Mouse (Mus musculus): ENCODE measurements around the gene Cd72.
"Not testable (repeated sequence)": the region's sequence is repeated elsewhere in the genome, so short reads cannot be mapped to it uniquely, and the experiment has no call there.

Cd72 gene

GRCm38 (mm10) chr4:43454041-43454836 is at the start of gene Cd72:
TSS of gene Cd72 (minus strand) at chr4:43454628.
- DNase-seq = no peak

- no peak for DNase-seq
These were observed 49.1 kb upstream of the Cd72 start for GRCm38 (mm10) chr4:43503506-43503905.

- DNase-seq = no peak
These were observed 48.6 kb upstream of the Cd72 start for GRCm38 (mm10) chr4:43503041-43503440.

GRCm38 (mm10) chr4:43499407-43500333 is 45.2 kb upstream of the Cd72 start, which contains the start of gene Arhgef39:
TSS of gene Arhgef39 (minus strand) at chr4:43499695.
- peak; percentile 82 for DNase-seq

- peak; percentile 70 for DNase-seq
These were observed 44.6 kb upstream of the Cd72 start for GRCm38 (mm10) chr4:43498983-43499382.

GRCm38 (mm10) chr4:43497946-43498345 is 43.5 kb upstream of the Cd72 start:
- no peak for DNase-seq

- no peak for DNase-seq
These were observed 43.0 kb upstream of the Cd72 start for GRCm38 (mm10) chr4:43497405-43497804.

GRCm38 (mm10) chr4:43496587-43496986 is 42.2 kb upstream of the Cd72 start:
- no peak for DNase-seq

- DNase-seq = no peak
These were observed 39.4 kb upstream of the Cd72 start for GRCm38 (mm10) chr4:43493846-43494240.

- peak; percentile 99 for DNase-seq
These were observed 38.9 kb upstream of the Cd72 start for GRCm38 (mm10) chr4:43493186-43493845.

- DNase-seq = peak; percentile 90
These were observed 38.4 kb upstream of the Cd72 start, which contains the start of gene Ccdc107 for GRCm38 (mm10) chr4:43492821-43493185. TSS of gene Ccdc107 (plus strand) at chr4:43492900.

GRCm38 (mm10) chr4:43492101-43492820 is 37.8 kb upstream of the Cd72 start:
- no peak for DNase-seq

- no peak for DNase-seq
These were observed 36.4 kb upstream of the Cd72 start for GRCm38 (mm10) chr4:43490801-43491200.

- DNase-seq = no peak
These were observed 35.2 kb upstream of the Cd72 start for GRCm38 (mm10) chr4:43489611-43490010.

GRCm38 (mm10) chr4:43485666-43486065 is 31.2 kb upstream of the Cd72 start:
- not testable (repeated sequence) for DNase-seq

- peak; percentile 83 for DNase-seq
These were observed 29.2 kb upstream of the Cd72 start, which contains the start of gene Sit1 for GRCm38 (mm10) chr4:43483535-43484091. TSS of gene Sit1 (minus strand) at chr4:43483734.

GRCm38 (mm10) chr4:43482591-43482990 is 28.2 kb upstream of the Cd72 start:
- peak; percentile 58 for DNase-seq

- peak; percentile 77 for DNase-seq
These were observed 27.5 kb upstream of the Cd72 start for GRCm38 (mm10) chr4:43481894-43482456.

GRCm38 (mm10) chr4:43480985-43481384 is 26.6 kb upstream of the Cd72 start:
- no peak for DNase-seq

- DNase-seq = peak; percentile 80
These were observed 24.7 kb upstream of the Cd72 start for GRCm38 (mm10) chr4:43478906-43479832.

GRCm38 (mm10) chr4:43478534-43478858 is 24.1 kb upstream of the Cd72 start:
- DNase-seq = no peak

Data from thymus, postnatal 25 days (tissue).